Comparison of ENCODE assay signal across 28 mouse cellular contexts in genomic region chr5:119688914-119689420, GRCm38 (mm10). TPM values are rescaled to one million over a fixed set of nuclear protein-coding genes. Genes with fewer than 3 reads are reported as not detected.
A peak's percentile ranks its signal among the peaks of the same experiment; 100 is the strongest.
DNase-seq lines count a peak whose midpoint lies in the region; ATAC-seq and TF ChIP-seq lines count a peak whose summit lies in the region.
"Had no signal": no experiment of that assay in that cellular context is flagged by ENCODE, and none has a peak within 500 bp of the region (broad histone marks: within the 10 kb centered on the region; RNA-seq: fewer than 3 reads in every experiment).

No protein-coding gene starts in this region.

- peak; percentile 8 for DNase-seq in adrenal gland, postnatal 14 days
- DNase-seq in adrenal gland, adult 8-10 months, result no peak
- no peak for DNase-seq in kidney, postnatal 25 days
- no peak for DNase-seq in embryonic facial prominence, embryonic 14.5 days (ENCODE audit: low spot score)
- no peak for DNase-seq in gastrocnemius, adult 2 months
- DNase-seq: cerebellum, adult 11 months; cerebellum, adult 9-10 months; heart, adult 2 months; heart, postnatal 10 days; kidney, adult 18-20 months; kidney, postnatal 10 days; liver, postnatal 0 days; lung, postnatal 36 days; thymus, adult 2 months; thymus, postnatal 36 days had no signal

- no peak for ATAC-seq in kidney, embryonic 16.5 days (ENCODE audit: low FRiP score, low TSS enrichment)
- ATAC-seq in embryonic facial prominence, embryonic 14.5 days (ENCODE audit: low read depth), result no peak
- ATAC-seq in midbrain, embryonic 13.5 days, result no peak
- ATAC-seq: forebrain, embryonic 13.5 days; hindbrain, embryonic 16.5 days; liver, embryonic 12.5 days; liver, postnatal 0 days; Patski had no signal

- H3K4me3 ChIP-seq in kidney, embryonic 16.5 days (ENCODE audit: low read length), result no peak overlapping the region
- no peak overlapping the region for H3K4me3 ChIP-seq in embryonic facial prominence, embryonic 14.5 days (ENCODE audit: low read depth, low read length)
- H3K4me3 ChIP-seq in midbrain, embryonic 13.5 days (replicated peaks), result no peak overlapping the region
- no peak overlapping the region for H3K4me3 ChIP-seq in gastrocnemius, adult 2 months
- H3K4me3 ChIP-seq: forebrain, embryonic 13.5 days; heart, adult 2 months; heart, embryonic 13.5 days; left cerebral cortex, adult 2 months; liver, embryonic 12.5 days; midbrain, embryonic 12.5 days had no signal

- peaks cover 25% of the 10 kb centered on the region for H3K4me1 ChIP-seq in kidney, embryonic 16.5 days (ENCODE audit: insufficient read depth, low read length)
- peaks cover 6% of the 10 kb centered on the region; the same call in 1 of the 2 replicates for H3K4me1 ChIP-seq in embryonic facial prominence, embryonic 14.5 days (ENCODE audit: control insufficient read depth, insufficient read depth, low read length)
- H3K4me1 ChIP-seq in midbrain, embryonic 13.5 days (replicated peaks), result peaks cover 8% of the 10 kb centered on the region; the same call in 1 of the 2 replicates
- H3K4me1 ChIP-seq: liver, embryonic 12.5 days had no signal

- 25% methylated on average over 8 of the region's 8 CpGs for WGBS in kidney, embryonic 16.5 days
- WGBS in embryonic facial prominence, embryonic 14.5 days, result 29% methylated on average over 8 of the region's 8 CpGs
- whole genome bisulfite sequencing in midbrain, embryonic 13.5 days, result 23% methylated on average over 8 of the region's 8 CpGs

- no peak overlapping the region for H3K9ac ChIP-seq in kidney, embryonic 16.5 days (replicated peaks; ENCODE audit: low read length)
- no peak overlapping the region for H3K9ac ChIP-seq in embryonic facial prominence, embryonic 14.5 days (ENCODE audit: low read depth, low read length)
- H3K9ac ChIP-seq in midbrain, embryonic 13.5 days (replicated peaks), result no peak overlapping the region
- H3K9ac ChIP-seq: forebrain, embryonic 13.5 days; heart, embryonic 13.5 days; liver, embryonic 12.5 days; liver, postnatal 0 days; midbrain, embryonic 12.5 days had no signal

- H3K9me3 ChIP-seq in kidney, embryonic 16.5 days (ENCODE audit: low read length), result no peaks in the 10 kb centered on the region
- H3K9me3 ChIP-seq in embryonic facial prominence, embryonic 14.5 days (ENCODE audit: control insufficient read depth, low read length), result no peaks in the 10 kb centered on the region
- H3K9me3 ChIP-seq in midbrain, embryonic 13.5 days, result no peaks in the 10 kb centered on the region
- H3K9me3 ChIP-seq: forebrain, embryonic 13.5 days; heart, embryonic 13.5 days; liver, embryonic 12.5 days; midbrain, embryonic 12.5 days had no signal

- H3K27me3 ChIP-seq in kidney, embryonic 16.5 days (ENCODE audit: insufficient read depth, low read length), result peaks cover 79% of the 10 kb centered on the region
- H3K27me3 ChIP-seq in embryonic facial prominence, embryonic 14.5 days (replicated peaks; ENCODE audit: control insufficient read depth, insufficient read depth, low read length), result peaks cover 53% of the 10 kb centered on the region
- peaks cover 97% of the 10 kb centered on the region for H3K27me3 ChIP-seq in midbrain, embryonic 13.5 days

- no peak for TF ChIP-seq CTCF in gastrocnemius, adult 2 months (IDR thresholded peaks at IDR 0.05)

- 0 out of 2 replicates have a peak overlapping the region, but pooled peaks have one; percentile 0 for H3K4me2 ChIP-seq in kidney, embryonic 16.5 days (replicated peaks; ENCODE audit: low read depth, low read length)
- peak overlapping the region; percentile 1; the same call in 1 of the 2 replicates for H3K4me2 ChIP-seq in embryonic facial prominence, embryonic 14.5 days (ENCODE audit: low read depth, low read length)
- H3K4me2 ChIP-seq in midbrain, embryonic 13.5 days (replicated peaks), result no peak overlapping the region
- H3K4me2 ChIP-seq: forebrain, embryonic 13.5 days; heart, embryonic 13.5 days; liver, embryonic 12.5 days; midbrain, embryonic 12.5 days had no signal

- intact Hi-C loops in gastrocnemius, adult 2 months (cut with DNase I), result no loop called here

- H3K27ac ChIP-seq in kidney, embryonic 16.5 days (ENCODE audit: low read length), result no peak overlapping the region
- no peak overlapping the region for H3K27ac ChIP-seq in embryonic facial prominence, embryonic 14.5 days (replicated peaks; ENCODE audit: low read depth, low read length)
- no peak overlapping the region for H3K27ac ChIP-seq in midbrain, embryonic 13.5 days
- no peak overlapping the region for H3K27ac ChIP-seq in gastrocnemius, adult 2 months
- H3K27ac ChIP-seq: forebrain, embryonic 13.5 days; heart, adult 2 months; heart, embryonic 13.5 days; left cerebral cortex, adult 2 months; liver, embryonic 12.5 days; midbrain, embryonic 12.5 days had no signal

- H3K36me3 ChIP-seq in kidney, embryonic 16.5 days (ENCODE audit: insufficient read depth, low read length), result no peaks in the 10 kb centered on the region
- no peaks in the 10 kb centered on the region for H3K36me3 ChIP-seq in embryonic facial prominence, embryonic 14.5 days (ENCODE audit: control insufficient read depth, insufficient read depth, low read length)
- no peaks in the 10 kb centered on the region for H3K36me3 ChIP-seq in midbrain, embryonic 13.5 days
- H3K36me3 ChIP-seq: heart, embryonic 13.5 days; liver, embryonic 12.5 days; midbrain, embryonic 12.5 days had no signal

RNA-seq across cellular contexts. Expression of gene Tbx3, which starts 18.5 kb away (rescaled TPM):
- 176 and 177 TPM in 2 replicates for total RNA-seq in adrenal gland, postnatal 14 days (2021)
- total RNA-seq in adrenal gland, adult 8-10 months (2022), result 100 to 1,000 TPM; 299 to 549 (median 400) TPM
- 52.6 and 60.5 TPM in 2 replicates for polyA plus RNA-seq in kidney, embryonic 16.5 days (2015; fragmentation: Nextera tagmentation; extraction: Ambion mirVana)
- 22.6 and 31.5 TPM in 2 replicates for polyA plus RNA-seq in embryonic facial prominence, embryonic 14.5 days (2014; fragmentation: Nextera tagmentation; extraction: Ambion mirVana)
- 1.6 and 2.3 TPM in 2 replicates for polyA plus RNA-seq in midbrain, embryonic 13.5 days (2015; fragmentation: Nextera tagmentation; extraction: Ambion mirVana)
- 1 to 10 TPM; 3.9 to 7.7 TPM for total RNA-seq in gastrocnemius, adult 2 months (2021)
- total RNA-seq: hematopoietic stem cell, adult 5-6 weeks; megakaryocyte, adult 5-6 weeks; MEL; monocyte, adult 5-6 weeks had no signal
- polyA plus RNA-seq: Patski had no signal

Comparison
In these comparisons a context has a peak if more than half of its experiments do, and no peak if none do; other contexts are left out.
1. RNA of gene Tbx3, which starts 18.5 kb away (total RNA-seq): 299 to 549 TPM in adrenal gland, adult 8-10 months and 176 to 177 TPM in adrenal gland, postnatal 14 days; 3.9 to 7.7 TPM in gastrocnemius, adult 2 months; every median in the first group is over 10 times any median in the second.